Mouse (Mus musculus) small intestine, adult 10 weeks (tissue): Measurements from ENCODE around the gene Tmem60. TPM values are rescaled to one million over a fixed set of nuclear protein-coding genes. Genes with fewer than 3 reads are reported as not detected.

Experiments used
- polyA plus RNA-seq: library from polyadenylated mRNA; stranded (reverse); fragments of 350-450 nt; fragmentation: Illumina TruSeq; extraction: RNeasy Lipid Tissue Mini Kit (QIAGEN cat#74804); gene quantifications from one replicate; pipeline ENCODE4 v1.2.3, GENCODE M21; 2014; ENCODE audit warnings: low replicate concordance

The Tmem60 gene
- polyA plus RNA-seq, result 28.5 TPM

GRCm38 (mm10) chr5:20881915-20882800 is at the start of gene Tmem60, which contains the start of gene Phtf2:
TSS of gene Tmem60 (plus strand) at chr5:20882191.
TSS of gene Phtf2 (minus strand) at chr5:20882124.

Other genes starting within 250 kb of the Tmem60 start
- 7.1 TPM for gene Phtf2, start 67 bp upstream of the Tmem60 start, polyA plus RNA-seq
- 43.8 TPM for gene Rsbn1l, start 74.2 kb downstream of the Tmem60 start, polyA plus RNA-seq
- 108 TPM for gene Ptpn12, start 173.7 kb downstream of the Tmem60 start, polyA plus RNA-seq